Mouse (Mus musculus): ENCODE results near the gene Mei1. TPM values are rescaled to one million over a fixed set of nuclear protein-coding genes. Genes with fewer than 3 reads are reported as not detected.

The Mei1 gene
- polyA plus RNA-seq (2016; fragmentation: Nextera tagmentation; extraction: Ambion mirVana) = 0.05 TPM in 1 of 2 replicates, not detected in the other

DNA sequence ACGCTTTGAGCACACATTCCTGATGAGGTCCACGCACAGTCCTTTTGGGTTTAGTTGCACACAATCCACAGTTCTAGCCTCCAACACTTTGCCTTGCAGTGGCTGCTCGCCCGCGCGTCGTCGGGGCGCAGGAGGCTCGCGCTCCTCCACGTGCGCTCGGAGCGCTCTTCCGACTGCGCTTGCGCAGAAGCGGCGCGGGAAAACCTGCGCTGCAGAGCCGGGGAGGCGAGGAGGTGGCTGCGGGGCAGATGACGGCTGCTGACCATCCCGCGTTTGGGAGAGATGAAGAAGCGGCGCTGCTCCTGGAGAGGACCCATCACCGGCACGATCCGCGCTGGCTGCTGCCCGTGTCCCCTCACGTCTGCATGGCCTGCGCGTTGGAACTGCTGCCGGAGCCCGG is at the start of gene Mei1:
Gene Mei1, plus strand, starts transcription at position 99 of the 400 bp plus-strand sequence.
- peaks cover 5% of the 10 kb centered on the region for H3K4me1 ChIP-seq
- H3K36me3 ChIP-seq = no peaks in the 10 kb centered on the region
- no peak within 1 kb of the TSS for H3K27ac ChIP-seq
- no peaks in the 10 kb centered on the region for H3K9me3 ChIP-seq
- peaks cover 71% of the 10 kb centered on the region for H3K27me3 ChIP-seq (ENCODE audit: insufficient read depth, poor library complexity, severe bottlenecking)
- H3K4me3 ChIP-seq = peak within 1 kb of the TSS; percentile 41
- DNase-seq (ENCODE audit: low spot score) = no peak
- WGBS = 19% methylated on average over 40 of the region's 40 CpGs

DNA sequence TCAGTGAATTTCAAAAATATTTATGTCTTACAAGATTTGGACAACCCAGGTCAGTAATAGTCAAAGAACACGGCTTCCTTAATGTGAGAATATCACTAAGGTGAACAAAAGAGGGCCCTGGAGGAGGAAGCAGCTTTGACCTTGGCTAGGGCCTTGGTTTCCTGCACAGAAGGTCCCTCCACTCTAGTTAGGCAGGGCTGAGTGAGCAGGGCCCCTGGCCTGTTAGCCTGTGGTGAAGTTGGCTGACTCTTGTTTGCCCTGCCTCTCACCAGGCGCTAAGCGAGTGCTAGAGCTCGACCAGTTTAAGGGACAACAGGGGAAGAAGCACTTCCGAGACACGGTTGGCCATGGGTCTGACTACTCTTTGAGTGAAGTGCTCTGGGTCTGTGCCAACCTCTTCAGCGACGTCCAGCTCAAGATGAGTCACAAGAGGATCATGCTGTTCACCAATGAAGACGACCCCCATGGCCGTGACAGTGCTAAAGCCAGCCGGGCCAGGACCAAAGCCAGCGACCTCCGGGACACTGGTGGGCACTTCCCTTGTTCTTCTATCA is 47.2 kb upstream of the Mei1 start:
- no peak overlapping the region for H3K27ac ChIP-seq
- H3K9me3 ChIP-seq = no peaks in the 10 kb centered on the region
- no peaks in the 10 kb centered on the region for H3K27me3 ChIP-seq (ENCODE audit: insufficient read depth, poor library complexity, severe bottlenecking)
- H3K36me3 ChIP-seq = peaks cover 85% of the 10 kb centered on the region
- peaks cover 7% of the 10 kb centered on the region; the same call in 1 of the 2 replicates for H3K4me1 ChIP-seq
- H3K4me3 ChIP-seq = no peak overlapping the region
- WGBS = 86% methylated on average over 13 of the region's 13 CpGs
- DNase-seq (ENCODE audit: low spot score) = no peak

DNA sequence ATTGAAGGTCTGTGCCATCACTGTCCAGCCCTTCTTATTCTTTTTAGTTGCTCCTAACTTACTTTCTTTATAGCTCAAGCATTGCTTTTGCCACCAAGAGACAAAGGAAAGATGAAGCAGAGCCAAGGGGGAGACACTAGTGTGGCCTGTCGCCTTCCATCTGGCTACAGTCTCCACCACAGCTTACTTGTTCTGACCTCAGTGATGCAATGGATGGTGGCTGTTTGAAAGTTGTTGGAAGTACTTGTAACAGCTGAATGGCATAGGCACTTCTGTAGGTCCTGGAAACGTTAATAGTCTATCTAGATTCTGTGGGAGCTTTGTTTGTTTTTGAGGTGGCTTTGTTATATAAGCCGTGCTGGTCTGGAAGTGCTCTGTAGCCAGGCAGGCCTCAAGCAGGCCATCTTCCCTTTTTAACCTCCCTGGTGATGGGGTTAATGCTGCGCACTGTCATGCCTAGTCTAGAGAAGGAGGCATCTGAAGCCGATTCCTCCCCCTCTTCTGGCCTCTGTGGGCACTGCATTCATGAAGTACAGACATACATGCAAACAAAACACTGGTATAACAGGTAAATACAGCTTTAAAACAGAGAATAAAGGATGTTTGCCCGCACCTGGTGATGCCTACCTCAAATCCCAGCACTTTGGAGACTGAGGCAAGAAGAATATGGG is 45.7 kb upstream of the Mei1 start:
- Histone ChIP-seq H3K27ac (no peak overlapping the region), H3K4me3 (no peak overlapping the region), H3K27me3 (ENCODE audit: insufficient read depth, poor library complexity, severe bottlenecking) (no peaks in the 10 kb centered on the region), H3K9me3 (no peaks in the 10 kb centered on the region), H3K36me3 (peaks cover 95% of the 10 kb centered on the region), H3K4me1 (peaks cover 5% of the 10 kb centered on the region; the same call in 1 of the 2 replicates)
- DNase-seq (ENCODE audit: low spot score) = no peak
- 88% methylated on average over 6 of the region's 6 CpGs for WGBS

DNA sequence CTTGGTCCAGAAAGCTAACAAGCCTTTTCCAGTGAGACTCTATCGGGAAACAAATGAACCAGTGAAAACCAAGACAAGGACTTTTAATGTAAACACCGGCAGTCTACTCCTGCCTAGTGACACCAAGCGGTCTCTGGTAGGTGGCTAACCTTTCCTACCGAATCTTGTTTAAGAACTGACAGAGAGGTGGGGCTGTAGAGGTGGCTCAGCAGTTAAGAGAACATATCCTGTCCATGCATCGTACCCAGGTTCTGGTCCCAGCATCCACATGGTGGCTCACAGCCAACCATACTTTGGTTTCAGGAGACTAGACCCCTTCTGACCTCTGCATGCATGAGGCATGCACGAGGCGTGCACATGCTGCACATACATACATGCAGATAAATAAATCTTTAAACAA is 42.5 kb upstream of the Mei1 start:
- peaks cover 98% of the 10 kb centered on the region for H3K36me3 ChIP-seq
- 92% methylated on average over 7 of the region's 7 CpGs for WGBS

DNA sequence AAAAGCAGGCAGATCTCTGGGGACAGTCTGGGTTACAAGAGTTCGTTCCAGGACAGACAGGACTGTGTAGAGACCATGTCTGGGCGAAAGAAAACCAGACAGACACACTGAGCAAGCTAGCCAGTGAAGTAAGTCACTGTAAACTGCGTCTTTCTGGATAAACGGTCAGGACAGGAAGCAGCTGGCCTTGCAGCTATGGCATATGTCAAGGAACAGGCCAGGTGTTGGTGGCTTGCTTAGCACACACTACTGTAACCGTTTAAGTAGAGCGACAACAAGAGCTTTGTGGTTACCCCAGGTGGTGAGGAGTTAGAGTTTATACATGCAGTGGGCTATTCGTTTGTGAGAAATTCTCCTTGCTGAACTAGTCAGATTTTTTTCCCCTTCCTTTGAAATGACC is 42.1 kb upstream of the Mei1 start:
- Histone ChIP-seq H3K27me3 (ENCODE audit: insufficient read depth, poor library complexity, severe bottlenecking) (no peaks in the 10 kb centered on the region), H3K27ac (no peak overlapping the region), H3K4me1 (no peaks in the 10 kb centered on the region), H3K4me3 (no peak overlapping the region), H3K36me3 (peaks cover 97% of the 10 kb centered on the region), H3K9me3 (no peaks in the 10 kb centered on the region)
- 86% methylated on average over 7 of the region's 7 CpGs for WGBS
- no peak for DNase-seq (ENCODE audit: low spot score)

More for the DNA sequence above, 42.5 kb upstream of the Mei1 start:
- DNase-seq (ENCODE audit: low spot score) = no peak
- Histone ChIP-seq H3K27me3 (ENCODE audit: insufficient read depth, poor library complexity, severe bottlenecking) (no peaks in the 10 kb centered on the region), H3K4me1 (no peaks in the 10 kb centered on the region), H3K9me3 (no peaks in the 10 kb centered on the region), H3K27ac (no peak overlapping the region), H3K4me3 (no peak overlapping the region)

DNA sequence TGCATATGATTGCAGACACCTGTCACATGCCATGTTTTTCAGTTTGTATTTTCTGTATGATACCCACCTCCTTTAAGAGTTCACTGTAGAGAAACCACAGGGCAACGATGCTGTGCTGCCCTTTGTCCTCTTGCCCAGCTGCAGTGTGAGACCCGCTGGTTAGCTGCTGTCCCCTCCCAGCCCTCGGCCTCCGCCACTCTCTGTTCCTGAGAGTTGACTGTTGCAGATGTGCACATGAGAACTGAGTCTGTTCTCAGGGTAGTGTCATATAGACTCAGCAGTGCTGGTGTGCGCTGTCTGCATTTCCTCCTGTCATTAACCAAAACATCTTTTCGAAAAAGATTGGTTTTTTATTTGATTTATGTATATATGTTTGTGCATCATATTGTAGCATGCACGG is 37.4 kb upstream of the Mei1 start:
- Histone ChIP-seq H3K27ac (no peak overlapping the region), H3K36me3 (peaks cover 83% of the 10 kb centered on the region), H3K9me3 (no peaks in the 10 kb centered on the region), H3K4me3 (no peak overlapping the region), H3K4me1 (no peaks in the 10 kb centered on the region), H3K27me3 (ENCODE audit: insufficient read depth, poor library complexity, severe bottlenecking) (no peaks in the 10 kb centered on the region)
- no peak for DNase-seq (ENCODE audit: low spot score)
- WGBS = 88% methylated on average over 7 of the region's 7 CpGs

DNA sequence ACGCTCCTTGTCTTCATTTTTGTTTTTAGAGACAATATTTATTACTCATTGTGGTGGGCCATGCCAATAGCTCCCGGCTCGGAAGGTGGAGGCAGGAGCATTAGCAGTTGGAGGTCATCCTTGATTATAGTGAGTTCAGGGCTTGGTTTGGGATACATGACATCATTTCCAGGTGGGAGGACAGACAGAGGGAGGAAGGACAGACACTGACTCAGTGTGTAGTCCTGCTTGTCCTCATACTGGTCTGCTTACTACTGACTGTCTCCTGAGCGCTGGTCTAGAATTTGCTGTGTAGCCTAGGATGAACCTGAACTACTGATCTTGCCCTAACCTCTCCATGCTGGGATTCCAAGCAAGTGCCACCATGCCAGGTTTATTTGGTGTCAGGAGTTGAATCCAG is 36.0 kb upstream of the Mei1 start, which contains the start of gene Desi1:
Gene Desi1, minus strand, starts transcription at position 101 of the 400 bp plus-strand sequence.
- peaks cover 85% of the 10 kb centered on the region for H3K36me3 ChIP-seq
- no peak within 1 kb of the TSS for H3K4me3 ChIP-seq
- H3K4me1 ChIP-seq = no peaks in the 10 kb centered on the region
- H3K27ac ChIP-seq = no peak within 1 kb of the TSS
- H3K9me3 ChIP-seq = no peaks in the 10 kb centered on the region
- DNase-seq (ENCODE audit: low spot score) = no peak
- no peaks in the 10 kb centered on the region for H3K27me3 ChIP-seq (ENCODE audit: insufficient read depth, poor library complexity, severe bottlenecking)
- WGBS = 94% methylated on average over 4 of the region's 4 CpGs

DNA sequence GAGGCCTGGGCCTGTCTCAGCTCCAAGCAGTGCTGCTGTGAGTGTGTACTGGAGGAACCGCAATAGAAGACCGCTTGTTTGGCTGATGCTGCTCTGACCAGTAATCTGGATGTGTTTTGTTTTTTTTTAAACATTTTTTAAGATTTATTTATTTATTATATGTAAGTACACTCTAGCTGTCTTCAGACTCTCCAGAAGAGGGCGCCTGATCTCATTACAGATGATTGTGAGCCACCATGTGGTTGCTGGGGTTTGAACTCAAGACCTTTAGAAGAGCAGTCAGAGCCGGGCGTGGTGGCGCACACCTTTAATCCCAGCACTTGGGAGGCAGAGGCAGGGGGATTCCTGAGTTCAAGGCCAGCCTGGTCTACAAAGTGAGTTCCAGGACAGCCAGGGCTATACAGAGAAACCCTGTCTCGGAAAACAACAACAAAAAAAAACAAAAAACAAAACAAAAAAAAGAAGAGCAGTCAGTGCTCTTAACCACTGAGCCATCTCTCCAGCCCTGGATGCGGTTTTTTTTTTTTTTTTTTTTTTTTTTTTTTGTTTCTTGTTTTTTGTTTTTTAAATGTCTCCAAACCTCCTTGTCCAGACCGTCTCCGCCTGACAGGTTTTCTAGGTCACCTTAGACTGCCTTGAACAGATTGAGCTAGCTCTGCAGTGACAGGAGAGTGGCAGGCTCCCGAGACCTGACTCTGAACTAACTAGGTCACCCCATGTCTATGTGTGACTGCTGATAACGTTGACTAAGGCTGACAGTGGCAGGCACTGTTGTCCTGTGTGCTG is 33.7 kb upstream of the Mei1 start:
- Histone ChIP-seq H3K27ac (no peak overlapping the region), H3K4me1 (no peaks in the 10 kb centered on the region), H3K27me3 (ENCODE audit: insufficient read depth, poor library complexity, severe bottlenecking) (no peaks in the 10 kb centered on the region), H3K4me3 (no peak overlapping the region), H3K9me3 (no peaks in the 10 kb centered on the region), H3K36me3 (peaks cover 84% of the 10 kb centered on the region)
- 76% methylated on average over 12 of the region's 12 CpGs for WGBS
- DNase-seq (ENCODE audit: low spot score) = no peak

DNA sequence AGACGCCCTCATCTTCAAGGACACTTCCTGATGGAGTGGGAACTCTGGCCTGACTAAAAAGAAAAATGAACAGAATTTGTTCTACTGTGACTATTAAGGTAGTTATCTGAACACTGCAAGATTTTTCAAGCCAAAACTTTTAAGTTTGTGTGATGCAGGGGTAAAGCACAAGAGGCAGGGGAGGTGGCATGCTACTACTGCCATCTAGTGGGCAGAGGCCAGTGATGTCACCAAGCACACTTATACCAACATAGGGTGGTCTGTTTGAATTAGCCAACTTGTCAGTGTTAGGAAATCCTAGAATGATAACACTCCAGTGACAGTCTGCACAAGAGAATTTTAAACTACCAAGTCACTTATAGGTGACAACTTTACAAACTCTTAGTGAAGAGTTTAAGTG is 29.1 kb upstream of the Mei1 start:
- WGBS = 93% methylated on average over 1 of the region's 1 CpGs
- H3K36me3 ChIP-seq = peaks cover 67% of the 10 kb centered on the region
- no peak for DNase-seq (ENCODE audit: low spot score)

DNA sequence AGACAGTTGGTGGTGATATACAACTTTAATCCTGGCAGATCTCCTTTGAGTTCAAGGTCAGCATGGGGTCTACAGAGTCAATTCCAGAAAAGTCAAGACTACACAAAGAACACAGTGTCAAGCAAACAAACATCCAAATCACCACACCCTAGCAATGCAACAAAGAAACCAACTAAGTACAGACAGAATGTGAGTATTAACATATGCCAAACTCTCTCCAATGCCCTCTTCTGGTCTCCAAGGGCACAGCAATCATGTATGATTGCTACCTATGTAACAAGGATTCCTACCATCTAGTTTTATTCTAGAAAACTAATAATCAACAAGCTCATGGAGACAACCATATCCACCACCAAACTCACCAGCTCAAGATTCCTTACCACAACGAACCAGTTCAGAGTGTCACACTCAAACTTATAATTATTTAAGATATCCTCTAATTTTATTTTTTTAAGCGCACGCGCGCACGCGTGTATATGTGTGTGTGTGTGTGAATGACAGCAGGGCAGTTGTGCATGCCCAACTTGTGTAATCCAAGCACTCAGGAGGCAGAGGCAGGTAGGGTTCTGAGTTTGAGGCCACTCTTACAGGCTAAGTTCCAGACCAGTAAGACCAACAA is 25.5 kb upstream of the Mei1 start:
- H3K36me3 ChIP-seq = peaks cover 34% of the 10 kb centered on the region
- H3K27ac ChIP-seq = no peak overlapping the region
- H3K27me3 ChIP-seq (ENCODE audit: insufficient read depth, poor library complexity, severe bottlenecking) = peaks cover 3% of the 10 kb centered on the region; the same call in 1 of the 2 replicates
- peaks cover 13% of the 10 kb centered on the region for H3K4me1 ChIP-seq
- DNase-seq (ENCODE audit: low spot score) = no peak
- H3K9me3 ChIP-seq = no peaks in the 10 kb centered on the region
- no peak overlapping the region for H3K4me3 ChIP-seq
- WGBS = 96% methylated on average over 7 of the region's 7 CpGs

More for the DNA sequence above, 29.1 kb upstream of the Mei1 start:
- Histone ChIP-seq H3K27me3 (ENCODE audit: insufficient read depth, poor library complexity, severe bottlenecking) (no peaks in the 10 kb centered on the region), H3K9me3 (no peaks in the 10 kb centered on the region), H3K4me3 (no peak overlapping the region), H3K27ac (no peak overlapping the region), H3K4me1 (peaks cover 4% of the 10 kb centered on the region; the same call in 1 of the 2 replicates)

DNA sequence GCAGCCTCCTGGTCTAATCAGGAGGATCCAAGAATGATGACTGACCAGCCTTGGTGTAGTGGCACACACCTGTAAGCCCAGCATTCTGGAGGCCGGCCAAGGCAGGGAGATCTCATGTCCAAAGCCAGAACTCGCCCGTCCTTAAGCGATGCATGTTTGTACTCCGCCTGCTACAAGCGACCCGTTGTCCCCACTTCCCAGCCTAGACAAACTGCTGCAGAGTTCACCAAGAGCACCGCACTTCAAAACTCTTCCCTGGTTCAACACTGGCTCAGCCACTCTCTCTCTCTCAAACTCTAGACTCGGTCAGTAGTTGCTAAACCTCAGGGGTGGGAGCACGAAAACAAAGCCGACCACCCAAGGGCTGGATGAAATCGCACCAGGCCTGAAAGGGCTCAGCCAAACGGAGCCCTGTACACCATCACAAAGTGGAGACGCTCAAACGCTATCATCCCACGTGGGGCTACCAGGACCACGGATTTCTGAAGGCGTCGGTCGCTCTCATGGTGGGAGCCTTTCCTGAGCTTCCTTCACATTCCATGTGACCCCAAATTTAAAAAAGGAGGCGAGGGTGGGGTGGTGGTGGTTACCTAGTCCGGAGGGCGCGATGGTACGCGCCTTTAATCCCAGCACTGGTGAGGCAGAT is 23.4 kb upstream of the Mei1 start:
- WGBS = 5% methylated on average over 26 of the region's 26 CpGs
- Histone ChIP-seq H3K27me3 (ENCODE audit: insufficient read depth, poor library complexity, severe bottlenecking) (peaks cover 6% of the 10 kb centered on the region; the same call in 1 of the 2 replicates), H3K9me3 (no peaks in the 10 kb centered on the region), H3K4me3 (peak overlapping the region; percentile 99), H3K27ac (peak overlapping the region; percentile 98), H3K4me1 (peaks cover 13% of the 10 kb centered on the region), H3K36me3 (peaks cover 17% of the 10 kb centered on the region)
- DNase-seq (ENCODE audit: low spot score) = no peak

DNA sequence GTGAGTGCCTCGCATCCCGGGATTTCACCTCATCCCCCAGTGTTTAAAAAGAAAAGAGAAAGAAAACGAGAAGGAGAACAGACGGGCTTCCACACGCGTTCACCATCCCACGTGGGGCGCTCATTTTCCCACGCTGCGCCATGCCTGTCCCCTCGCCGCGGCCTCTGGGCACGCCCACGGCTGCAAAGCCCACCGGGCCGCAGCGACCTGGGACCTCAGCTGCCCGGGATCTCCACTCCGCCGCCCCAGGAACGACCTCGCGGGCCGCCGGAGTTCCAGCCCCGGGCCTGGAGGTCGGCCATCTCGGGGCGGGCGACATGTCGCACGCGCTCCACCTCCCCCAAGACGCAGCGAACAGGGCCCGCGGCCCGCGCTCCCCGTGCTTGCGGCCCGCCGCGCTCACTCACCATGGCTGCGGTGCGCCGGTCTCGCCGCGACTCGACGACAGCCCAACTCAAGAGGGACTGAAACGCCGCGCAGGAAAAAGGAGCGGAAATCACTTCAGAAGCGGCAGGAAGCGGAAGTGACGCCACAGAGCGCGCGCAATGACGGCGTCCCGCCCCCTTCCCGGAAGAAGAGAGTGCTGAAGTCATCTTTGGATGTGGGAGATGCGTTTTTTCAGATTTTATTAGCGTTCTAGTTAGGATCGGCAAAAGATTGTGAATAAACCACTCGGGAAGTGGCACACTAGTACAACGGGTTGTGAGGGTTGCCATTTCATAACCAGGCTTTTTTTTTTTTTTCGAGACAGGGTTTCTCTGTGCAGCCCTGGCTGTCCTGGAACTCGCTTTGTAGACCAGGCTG is 22.5 kb upstream of the Mei1 start, which contains the start of gene Snu13:
Gene Snu13, minus strand, starts transcription at position 519 of the 804 bp plus-strand sequence.
- peaks cover 6% of the 10 kb centered on the region for H3K27me3 ChIP-seq (ENCODE audit: insufficient read depth, poor library complexity, severe bottlenecking)
- peak; percentile 95 for DNase-seq (ENCODE audit: low spot score)
- WGBS = 1% methylated on average over 74 of the region's 74 CpGs
- H3K36me3 ChIP-seq = peaks cover 15% of the 10 kb centered on the region
- H3K4me1 ChIP-seq = peaks cover 13% of the 10 kb centered on the region
- peak within 1 kb of the TSS; percentile 98 for H3K27ac ChIP-seq
- H3K4me3 ChIP-seq = peak within 1 kb of the TSS; percentile 99
- no peaks in the 10 kb centered on the region for H3K9me3 ChIP-seq

Data from heart, embryonic 10.5 days (tissue).